Mouse (Mus musculus) cerebral cortex, adult 2 months (tissue): ENCODE measurements around the gene Eng.

Experiments
- WGBS: fragments of 180-500 bp; shearing (Covaris S2); methylation state at CpG from one replicate; pipeline ENCODE4 v1.1.7; 2018; 5-methylcytosine and 5-hydroxymethylcytosine counted together

Gene Eng

DNA sequence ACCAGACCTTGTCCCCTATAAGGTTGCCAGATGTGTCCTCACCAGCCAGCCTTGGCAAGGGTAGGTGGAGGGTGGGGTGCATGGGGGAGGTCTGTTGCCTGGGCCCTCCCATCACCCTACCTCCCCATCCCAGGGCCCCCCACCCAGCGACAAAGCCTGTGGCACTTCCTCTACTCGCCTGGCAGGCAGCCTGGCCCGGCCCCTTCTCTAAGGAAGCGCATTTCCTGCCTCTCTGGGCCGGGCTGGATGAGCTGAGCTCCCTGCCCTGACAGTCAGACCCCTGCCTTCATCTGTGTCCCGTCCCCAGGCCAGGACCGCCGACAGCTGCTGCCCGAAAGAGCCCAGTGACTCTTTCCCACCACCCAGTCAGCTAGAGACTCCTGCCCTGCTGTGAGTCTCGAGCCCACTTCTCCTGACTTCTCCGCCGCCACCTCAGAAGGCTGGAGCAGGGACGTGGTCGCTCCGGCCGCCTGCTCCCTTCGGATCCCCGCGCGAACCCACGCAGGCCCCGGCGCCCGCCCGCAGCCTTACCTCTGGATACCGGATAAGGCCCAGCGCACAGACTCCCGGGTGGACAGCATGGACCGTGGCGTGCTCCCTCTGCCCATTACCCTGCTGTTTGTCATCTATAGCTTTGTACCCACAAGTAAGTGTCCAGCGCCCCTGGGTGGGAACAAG lies at the start of gene Eng:
TSS of gene Eng (plus strand) at position 217 of the 678 bp plus-strand sequence.
- WGBS = 64% methylated on average over 31 of the region's 31 CpGs

GRCm38 (mm10) chr2:32596725-32597124 lies 49.7 kb upstream of the Eng start:
- WGBS = 80% methylated on average over 13 of the region's 13 CpGs

- 90% methylated on average over 5 of the region's 5 CpGs for WGBS
Observed at GRCm38 (mm10) chr2:32597248-32597647, 49.1 kb upstream of the Eng start.

- 92% methylated on average over 5 of the region's 5 CpGs for WGBS
Observed at GRCm38 (mm10) chr2:32597699-32598098, 48.7 kb upstream of the Eng start.

DNA sequence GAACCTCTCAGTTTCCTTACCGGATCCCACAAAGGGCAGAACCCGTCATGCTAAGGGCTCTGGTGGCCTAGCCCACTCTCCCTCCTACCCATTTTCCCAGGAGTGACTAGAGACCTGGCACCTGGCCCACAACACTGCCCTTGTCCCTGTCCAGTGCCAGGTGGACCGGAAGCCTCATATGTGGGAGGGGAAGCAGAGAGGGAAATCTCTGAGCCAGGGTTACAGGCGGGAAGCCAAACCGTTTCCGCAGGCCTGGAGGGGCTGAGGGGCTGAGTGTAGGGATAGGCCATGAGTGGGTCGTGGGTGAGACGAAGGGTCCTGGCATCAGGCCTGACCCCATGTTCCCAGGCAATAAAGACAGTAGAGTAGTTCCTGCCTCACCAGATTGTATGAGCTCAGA lies 47.9 kb upstream of the Eng start:
- WGBS = 78% methylated on average over 8 of the region's 8 CpGs

DNA sequence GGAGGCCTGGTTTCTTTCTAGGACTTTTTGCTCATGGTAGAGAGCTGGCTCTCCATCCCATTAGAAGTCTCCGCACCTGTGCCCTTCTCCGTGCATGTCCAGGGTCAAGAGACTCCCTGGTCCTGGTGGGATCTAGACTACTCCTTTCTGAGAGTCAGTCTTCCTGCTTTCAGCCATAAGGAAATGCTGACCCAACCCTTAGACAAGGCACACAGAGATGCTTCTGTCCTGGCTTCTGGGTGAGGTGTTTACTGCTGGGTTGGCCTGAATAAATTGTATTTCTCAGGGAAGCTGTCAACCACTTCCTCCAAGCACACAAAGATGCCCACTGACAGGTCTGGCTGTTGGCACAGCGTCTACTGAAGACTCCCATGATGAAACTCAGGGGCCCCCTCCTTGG lies 47.0 kb upstream of the Eng start, which contains the start of gene St6galnac6:
TSS of gene St6galnac6 (plus strand) at position 301 of the 400 bp plus-strand sequence.
- WGBS = 92% methylated on average over 3 of the region's 3 CpGs

DNA sequence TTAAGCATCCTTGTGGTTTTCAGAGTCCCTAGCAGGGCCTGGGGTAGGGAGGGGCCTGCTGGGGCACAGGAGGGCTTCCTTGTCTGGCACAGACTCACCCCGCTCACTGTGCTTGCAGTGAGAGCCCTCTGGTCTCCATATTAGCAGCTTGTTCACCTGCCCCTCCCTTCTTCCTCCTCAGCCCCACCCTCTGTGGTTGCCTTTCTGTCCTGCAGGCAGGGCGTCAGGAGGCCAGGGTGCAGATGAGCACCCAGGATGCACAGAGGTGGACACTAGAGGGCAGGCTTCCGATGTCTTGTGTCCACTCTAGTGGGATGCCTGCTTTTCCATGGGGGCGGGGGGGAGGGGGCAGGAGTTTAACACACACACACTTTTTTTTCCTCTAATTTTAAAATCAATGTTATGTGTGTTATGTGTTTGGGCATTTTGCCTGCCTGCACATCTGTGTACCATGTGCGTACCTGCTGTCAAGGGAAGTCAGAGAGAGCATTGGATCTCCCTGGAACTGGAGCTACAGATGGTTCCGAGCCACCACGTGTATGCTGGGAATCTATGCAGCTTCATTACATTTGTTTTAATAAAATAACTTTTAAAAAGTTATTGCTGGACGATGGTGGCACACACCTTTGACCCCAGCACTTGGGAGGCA lies 44.9 kb upstream of the Eng start:
- 33% methylated on average over 8 of the region's 8 CpGs for WGBS

GRCm38 (mm10) chr2:32602600-32603054 lies 43.8 kb upstream of the Eng start:
- WGBS = under 1% methylated on average over 11 of the region's 11 CpGs

- WGBS = 46% methylated on average over 10 of the region's 10 CpGs
Observed at GRCm38 (mm10) chr2:32604631-32605030, 41.8 kb upstream of the Eng start.

DNA sequence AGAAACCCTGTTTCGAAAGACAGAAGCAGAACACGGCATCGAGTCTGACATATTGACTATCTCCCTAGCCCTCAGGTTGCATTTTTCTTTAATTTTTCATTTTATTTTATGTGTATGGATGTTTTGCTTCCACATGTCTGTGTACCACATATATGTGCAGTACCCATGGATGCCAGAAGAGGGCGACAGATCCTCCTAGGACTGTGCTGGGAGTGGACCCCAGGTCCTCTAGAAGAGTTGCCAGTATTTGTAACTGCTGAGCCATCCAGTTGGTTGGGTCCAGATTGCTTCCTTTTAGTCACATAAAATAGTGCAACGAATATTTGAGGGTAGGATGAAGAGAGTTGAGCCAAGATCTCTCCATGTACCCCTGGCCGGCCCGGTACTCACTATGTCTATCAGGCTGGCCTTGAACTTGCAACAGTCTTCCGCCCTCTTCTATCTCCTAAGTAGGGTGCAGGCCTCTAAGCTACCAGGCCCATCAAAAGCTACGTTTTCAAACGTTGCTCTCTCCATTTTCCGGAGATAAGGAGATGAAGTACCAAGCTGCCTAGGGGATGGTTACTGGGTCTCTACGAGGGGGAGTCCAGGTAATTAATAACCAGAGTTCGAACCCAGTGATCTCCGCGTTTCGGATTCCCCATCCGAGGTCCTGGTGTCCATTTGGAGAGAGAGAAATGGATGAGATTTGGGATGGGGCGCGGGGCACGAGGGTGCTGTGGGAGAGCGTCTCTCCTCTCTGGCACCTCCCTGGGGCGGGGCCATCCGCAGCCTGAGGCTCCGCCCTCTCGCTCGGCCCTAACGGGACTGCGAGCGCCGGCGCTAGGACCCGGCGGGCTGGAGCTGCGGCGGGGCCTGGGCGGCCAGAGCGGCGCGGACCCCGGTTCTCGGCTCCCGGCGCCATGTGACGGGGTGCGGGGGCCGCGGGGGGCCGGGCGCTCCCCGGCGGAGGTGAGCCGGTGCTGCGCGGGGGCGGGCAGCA lies 39.9 kb upstream of the Eng start:
- 12% methylated on average over 53 of the region's 55 CpGs for WGBS

DNA sequence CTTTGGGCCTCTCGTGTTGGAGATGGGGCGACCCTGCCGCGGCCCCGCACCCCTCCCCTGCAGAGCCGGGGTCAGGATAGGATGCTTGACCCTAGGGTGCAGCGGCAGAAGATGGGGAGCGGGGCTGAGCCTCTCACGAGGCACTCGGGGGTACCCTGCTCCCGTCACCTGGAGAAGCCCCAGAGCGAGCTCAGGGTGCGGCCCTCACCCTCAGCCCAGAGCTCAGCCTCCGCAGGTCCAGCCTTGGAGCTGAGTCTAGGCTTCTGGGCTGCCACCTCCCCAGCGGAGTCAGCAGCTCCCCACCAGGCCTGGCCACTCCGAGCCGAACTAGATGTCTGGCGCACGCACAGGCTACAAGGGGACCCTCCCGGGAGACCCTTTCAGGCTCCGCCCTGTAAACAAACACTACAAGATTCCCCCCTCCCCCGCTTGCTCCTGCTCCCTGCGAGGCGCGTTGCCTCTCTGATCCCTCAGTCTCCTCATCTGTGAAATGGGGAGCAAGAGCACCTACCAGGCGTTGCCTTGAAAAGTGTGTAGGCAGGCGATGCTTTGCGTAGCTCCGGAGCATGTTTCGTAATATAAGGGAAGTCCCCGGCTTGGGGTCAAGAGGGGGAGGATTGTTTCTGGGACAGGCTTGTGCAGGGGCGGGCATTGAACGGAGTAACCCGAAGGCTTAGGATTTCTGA lies 39.0 kb upstream of the Eng start:
- 6% methylated on average over 34 of the region's 34 CpGs for WGBS

DNA sequence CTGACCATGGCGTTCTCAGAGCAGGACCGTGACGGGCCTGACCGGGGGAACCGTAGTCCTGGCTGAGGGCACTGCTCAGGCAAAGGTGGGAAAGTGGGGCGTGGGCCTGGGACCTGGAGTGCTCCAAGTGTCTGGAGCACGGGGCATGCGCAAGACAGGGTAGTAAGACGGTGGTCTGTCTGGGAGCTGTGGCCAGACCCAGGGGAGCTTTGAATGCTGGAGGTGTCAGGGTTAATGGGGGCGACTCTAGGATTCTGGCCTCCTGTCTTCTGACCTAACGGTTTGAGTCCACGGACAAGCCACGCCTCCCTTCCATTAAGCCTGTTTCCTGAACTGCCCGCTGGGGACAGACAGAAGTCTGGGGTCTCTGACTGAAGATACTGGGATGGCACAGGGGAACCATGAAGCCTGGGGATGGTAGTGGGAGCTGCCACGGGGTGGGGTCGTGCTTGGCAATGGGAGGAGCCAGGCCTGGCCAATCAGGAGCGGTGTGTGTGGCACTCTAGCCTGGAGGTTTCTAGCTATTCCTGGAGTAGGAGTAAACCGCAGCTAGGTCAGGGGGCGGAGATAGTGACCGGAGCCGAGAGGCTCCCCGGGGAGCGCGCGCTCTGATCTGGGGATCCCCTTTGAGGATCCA lies 38.1 kb upstream of the Eng start:
- WGBS = 14% methylated on average over 25 of the region's 25 CpGs

DNA sequence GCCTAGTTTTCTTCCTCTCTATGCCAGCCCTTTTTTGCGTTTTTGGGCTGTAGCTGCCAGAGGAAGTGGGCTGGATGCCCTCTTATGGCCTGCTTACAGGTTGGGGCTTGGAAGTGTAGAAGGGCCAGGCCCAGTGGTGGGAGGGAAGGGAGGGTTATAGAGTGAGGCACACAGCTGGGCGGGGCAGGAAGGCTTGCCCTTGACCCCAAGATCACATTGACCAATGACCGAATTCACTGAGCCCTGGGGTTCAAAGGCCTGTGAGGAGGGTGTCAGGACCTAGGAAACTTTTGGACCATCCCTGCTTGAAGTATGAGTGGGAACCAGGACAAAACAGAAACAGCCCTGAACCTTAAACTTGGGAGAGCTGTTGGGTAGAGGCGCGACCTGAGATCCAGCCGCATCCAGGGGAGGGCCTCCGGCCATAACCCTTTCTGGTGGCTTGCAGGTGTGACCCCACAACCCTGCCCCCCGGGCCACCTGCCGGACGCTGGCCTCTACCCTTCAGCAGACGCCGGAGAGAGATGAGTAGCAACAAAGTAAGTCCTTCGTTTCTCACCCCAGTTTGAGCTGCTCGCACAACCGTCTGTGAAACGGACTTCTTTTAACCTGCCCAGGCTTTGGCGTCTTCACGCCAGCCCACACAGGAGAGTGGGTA lies 37.5 kb upstream of the Eng start:
- 62% methylated on average over 18 of the region's 18 CpGs for WGBS

DNA sequence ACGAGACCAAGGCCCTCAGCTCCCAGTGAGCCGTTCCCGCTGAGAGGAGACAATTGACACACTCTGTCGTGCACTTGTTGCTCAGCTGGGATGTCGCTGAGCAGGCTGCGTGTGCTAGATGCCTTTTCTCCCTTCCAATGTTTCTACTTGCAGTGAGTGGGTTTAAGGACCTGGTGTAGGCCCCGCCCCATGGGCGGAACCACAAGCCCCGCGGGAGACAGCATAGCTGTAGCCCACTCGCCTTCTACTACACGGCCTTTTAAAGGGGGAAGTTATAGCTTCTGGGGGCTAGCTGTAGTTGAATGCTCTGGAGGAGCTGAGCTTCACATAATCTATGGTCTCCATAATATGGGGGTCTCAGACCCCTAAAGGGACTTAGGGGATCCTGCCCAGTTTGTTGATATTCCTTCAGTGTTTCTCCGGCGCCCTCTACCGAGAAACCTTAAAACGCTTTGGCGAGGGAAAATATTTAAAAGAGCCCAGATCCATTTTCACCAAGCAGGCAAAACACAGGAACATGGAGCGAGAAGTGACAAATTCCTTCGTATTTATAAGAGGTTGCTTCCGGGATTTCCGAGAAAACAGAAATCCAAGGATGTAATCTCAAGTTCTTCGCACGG lies 35.7 kb upstream of the Eng start:
- WGBS = 8% methylated on average over 23 of the region's 23 CpGs

- 80% methylated on average over 26 of the region's 26 CpGs for WGBS
Observed at GRCm38 (mm10) chr2:32612274-32612673, 34.1 kb upstream of the Eng start.

- WGBS = 100% methylated on average over 1 of the region's 1 CpGs
Observed at GRCm38 (mm10) chr2:32617109-32617508, 29.3 kb upstream of the Eng start.

DNA sequence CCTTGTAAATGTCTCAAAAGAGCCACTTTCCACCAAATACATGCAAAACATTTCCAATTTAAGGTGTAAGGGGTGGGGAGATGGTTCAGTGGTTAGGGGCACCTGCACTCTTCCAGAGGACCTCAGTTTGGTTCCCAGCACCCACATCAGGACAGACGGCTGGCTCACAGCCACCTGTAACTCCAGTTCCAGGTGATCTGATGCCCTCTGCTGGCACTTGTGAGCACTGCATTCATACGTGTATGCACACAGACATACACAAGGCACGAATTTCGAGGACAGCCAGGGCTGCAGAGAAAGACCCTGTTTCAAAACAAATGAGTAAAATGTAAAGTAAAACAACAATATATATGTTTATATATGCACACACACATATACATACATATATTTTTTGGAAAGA lies 28.8 kb upstream of the Eng start:
- 96% methylated on average over 4 of the region's 4 CpGs for WGBS

DNA sequence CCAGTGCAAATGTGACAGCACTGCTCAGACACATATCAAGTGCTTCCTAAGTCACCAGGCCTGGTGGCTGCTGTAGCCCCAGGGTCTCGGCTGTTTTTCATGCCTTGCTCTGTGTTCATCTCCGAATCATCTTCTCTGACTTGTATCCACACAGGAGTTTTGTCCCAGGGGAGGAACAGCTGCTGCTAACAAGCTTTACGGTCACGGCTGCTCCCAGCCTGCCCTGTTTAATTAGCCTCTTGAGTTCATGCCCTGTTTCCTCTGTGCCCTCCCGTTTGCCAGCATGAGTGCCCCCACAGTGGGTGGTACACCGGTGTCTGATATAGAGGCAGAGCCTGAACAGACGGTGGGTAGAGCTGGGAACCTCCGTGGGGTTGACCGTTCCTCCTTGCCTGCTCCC lies 28.3 kb upstream of the Eng start:
- WGBS = 78% methylated on average over 9 of the region's 9 CpGs

DNA sequence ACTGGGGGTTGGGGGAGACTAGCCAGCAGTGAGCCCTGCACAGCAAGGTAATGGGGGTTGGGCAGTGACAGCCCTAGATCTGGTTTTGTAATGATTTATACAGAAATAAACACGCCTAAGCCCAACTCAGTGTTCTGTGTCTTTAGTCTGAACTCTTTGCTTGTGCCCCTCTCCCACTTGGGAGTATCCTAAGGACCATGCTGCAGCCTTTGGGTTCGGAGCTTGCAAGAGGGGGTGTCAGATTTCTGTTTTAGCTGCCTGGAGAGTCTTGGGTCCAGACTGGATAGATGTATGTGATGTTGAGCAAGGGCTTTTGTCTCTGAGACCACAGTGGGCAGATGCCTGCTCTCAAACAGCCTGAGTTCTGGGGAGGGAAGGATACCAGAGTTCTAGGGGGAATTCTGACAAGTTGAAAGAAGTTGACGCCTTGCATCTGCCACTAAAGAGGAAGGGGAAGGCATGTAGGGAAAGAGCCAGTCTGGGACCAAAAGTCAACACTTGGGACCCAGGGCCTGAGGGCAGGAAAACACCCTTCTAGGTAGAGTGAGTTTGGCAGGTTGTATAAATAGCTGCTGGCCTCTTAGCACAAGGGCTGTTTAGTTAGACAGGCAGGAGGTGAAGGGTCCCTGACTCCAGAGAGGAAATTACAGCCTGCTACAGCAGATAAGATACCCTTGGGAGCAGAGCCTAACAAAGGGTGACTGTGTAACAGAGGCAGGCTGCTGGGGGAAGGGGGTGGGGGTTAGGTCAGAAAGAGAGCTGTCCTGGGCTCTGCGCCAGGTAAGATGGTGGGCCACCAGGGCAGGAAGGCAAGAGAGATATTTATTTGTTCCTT lies 25.5 kb upstream of the Eng start:
- 68% methylated on average over 4 of the region's 4 CpGs for WGBS
